Mouse (Mus musculus) adrenal gland, adult 2 months (tissue): Measurements from ENCODE around the gene Prpf40b. TPM values are rescaled to one million over a fixed set of nuclear protein-coding genes. Genes with fewer than 3 reads are reported as not detected.

ENCODE experiments used
- DNase-seq: peaks from one replicate; pipeline ENCODE4 v3.0.0; 2021
- polyA plus RNA-seq: library from polyadenylated mRNA; depleted of rRNA; stranded (reverse); fragments of >200 nt; gene quantifications from 2 replicates; pipeline ENCODE4 v1.2.3, GENCODE M21; 2012
- total RNA-seq, 2 experiments: library from RNA; stranded (reverse); gene quantifications; 2 replicates each; pipeline ENCODE4 v1.2.3; 2021

The Prpf40b gene
- total and polyA plus RNA-seq, 3 experiments = 38.8 to 84.1 (median 41.0) TPM

DNA sequence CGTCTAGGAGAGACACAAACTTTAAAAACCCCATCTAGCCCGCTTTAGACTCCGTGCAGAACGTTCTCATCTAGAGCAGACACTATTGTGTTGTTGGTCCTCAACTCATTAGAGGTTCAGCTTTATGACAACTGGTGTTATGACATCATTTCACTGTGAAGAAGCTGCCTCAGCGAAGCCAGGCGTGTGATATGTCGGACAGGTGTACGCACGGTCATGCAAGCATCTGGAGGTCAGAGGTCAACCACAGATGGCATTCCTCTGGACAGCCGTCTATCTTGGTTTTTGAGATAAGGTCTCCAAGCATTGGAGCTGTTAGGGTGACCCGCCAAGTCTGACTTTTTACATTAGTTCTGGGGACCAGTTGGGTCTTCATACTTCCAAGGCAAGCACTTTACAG lies 4.3 kb upstream of the Prpf40b start:
- no peak for DNase-seq

DNA sequence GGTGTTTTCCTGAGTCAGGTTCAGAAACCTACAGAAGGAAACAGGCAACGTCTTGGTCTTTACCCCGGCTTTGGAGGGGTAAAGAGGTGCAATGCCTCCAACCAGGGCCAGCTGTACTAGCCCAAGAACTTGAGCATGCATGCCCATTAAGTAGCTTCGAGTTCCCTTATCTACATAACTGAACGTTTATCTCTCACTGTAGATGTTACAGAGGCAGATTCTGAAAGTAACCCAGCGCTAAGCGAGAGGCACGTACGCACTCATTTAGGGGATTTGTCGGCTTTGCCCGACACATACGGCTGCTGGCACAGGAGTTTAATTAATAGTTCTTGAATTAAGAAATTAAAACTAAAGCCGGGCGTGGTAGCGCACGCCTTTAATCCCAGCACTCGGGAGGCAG lies 600 bp upstream of the Prpf40b start:
- no peak for DNase-seq

DNA sequence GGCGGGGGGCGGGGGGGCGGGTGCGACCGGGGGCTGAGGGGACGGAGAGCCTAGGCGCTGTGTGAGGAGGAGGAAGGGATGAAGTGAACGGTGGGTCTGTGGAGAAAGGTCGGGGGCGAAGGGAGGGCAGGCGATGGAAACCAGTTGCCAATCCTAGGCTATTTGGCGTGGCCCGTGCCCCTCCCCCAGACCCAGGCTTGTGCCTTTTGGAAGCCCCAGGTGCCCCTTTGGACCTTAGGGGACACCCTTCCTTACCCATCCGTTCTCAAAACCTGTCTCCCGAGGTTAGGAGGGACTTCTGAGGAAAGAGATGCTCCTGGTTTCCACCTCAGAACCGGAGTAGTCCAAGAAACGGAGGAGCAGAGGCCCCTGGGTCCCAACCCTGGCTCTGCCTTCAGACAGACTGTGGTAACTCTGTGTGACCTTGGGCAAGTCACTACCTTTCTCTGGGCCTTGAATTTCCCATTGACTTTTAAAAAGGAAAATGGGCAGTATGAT lies 646 bp downstream of the Prpf40b start, which contains the start of gene Fam186b:
Gene Fam186b (minus strand): TSS at position 405 of the 498 bp plus-strand sequence.
- DNase-seq = peak; percentile 65

DNA sequence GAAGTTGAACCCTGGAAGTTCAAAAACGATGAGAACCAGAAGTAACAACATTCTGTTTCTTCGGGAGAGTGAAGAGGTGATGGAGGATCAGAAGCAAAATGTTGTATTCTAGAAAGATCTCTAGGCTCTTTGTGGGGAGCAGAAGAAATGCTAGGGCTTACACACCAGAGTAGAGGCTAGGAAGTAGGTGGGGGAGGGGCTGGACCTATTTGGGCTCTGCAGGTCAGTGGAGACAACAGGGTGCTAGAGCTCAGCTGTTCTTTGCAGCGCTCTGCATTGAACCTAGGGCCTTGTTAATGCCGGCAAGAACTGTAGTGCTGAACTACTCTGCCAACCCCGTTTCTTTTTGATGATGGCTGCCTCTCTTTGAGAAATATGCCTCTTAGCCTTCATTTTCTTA lies 1.3 kb downstream of the Prpf40b start:
- DNase-seq = no peak

DNA sequence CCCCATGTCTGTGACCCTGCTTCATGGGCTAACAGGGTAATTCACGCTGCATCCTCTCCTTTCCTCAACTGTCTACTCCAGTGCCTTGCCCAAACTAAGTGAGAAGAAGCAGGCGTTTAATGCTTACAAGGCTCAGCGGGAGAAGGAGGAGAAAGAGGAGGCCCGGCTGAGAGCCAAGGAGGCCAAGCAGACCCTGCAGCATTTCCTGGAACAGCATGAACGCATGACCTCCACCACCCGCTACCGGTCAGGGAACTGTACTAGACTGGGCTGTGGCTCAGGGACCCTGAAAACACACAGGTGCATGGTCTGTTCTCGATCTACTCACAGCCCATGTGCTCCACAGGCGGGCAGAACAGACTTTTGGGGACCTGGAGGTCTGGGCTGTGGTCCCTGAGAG lies 12.6 kb downstream of the Prpf40b start:
- DNase-seq = no peak

DNA sequence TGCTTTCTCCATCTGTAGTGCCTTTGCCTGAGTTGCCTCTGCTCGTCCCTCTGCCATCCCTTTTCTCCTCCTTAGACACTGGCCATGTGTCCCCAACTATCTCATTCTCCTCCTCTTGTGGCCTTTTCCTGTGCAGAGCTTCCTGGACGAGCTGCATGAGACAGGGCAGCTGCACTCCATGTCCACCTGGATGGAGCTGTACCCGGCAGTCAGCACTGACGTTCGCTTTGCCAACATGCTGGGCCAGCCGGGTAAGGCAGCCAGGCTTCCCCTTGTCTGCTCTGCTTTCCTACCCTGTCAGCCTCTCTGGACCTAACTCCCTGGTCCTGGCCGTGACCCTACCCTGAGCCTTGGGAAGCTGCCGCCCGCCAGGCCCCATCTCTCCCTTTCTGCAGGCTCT lies 14.7 kb downstream of the Prpf40b start:
- no peak for DNase-seq

DNA sequence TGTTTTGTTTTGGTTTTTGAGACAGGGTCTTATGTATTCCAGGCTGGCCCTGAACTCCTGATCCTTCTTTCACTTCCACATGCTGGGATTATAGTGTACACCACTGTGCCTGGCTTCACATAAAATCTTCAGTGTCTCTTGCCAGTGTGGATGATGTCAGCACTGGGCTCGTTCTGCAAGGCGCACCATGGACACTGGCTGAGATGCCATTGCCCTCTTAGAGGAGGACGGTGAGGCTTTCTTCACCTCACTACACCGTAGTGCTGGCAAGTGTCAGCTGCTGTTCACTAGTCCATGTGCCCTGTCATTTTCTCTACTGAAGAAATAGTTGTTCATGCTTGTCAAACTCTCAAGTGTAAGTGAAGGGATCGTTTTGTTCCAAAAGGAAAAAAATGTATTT lies 15.7 kb downstream of the Prpf40b start:
- DNase-seq = no peak

DNA sequence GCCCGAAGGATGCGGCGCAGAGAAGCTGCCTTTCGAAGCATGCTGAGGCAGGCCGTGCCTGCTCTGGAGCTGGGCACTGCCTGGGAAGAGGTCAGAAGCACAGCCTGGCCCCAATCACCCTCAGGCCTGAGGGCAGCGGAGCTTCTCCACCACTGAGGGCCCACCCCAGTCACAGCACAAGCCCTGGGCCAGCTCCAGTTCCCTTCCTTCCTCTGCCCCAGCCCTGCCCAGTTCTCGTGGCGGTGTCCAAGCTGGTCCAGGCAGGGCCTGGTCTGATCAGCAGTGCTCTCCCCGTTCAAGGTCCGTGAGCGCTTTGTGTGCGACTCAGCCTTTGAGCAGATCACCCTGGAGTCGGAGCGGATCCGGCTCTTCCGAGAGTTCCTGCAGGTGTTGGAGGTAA lies 20.0 kb downstream of the Prpf40b start:
- peak; percentile 34 for DNase-seq

DNA sequence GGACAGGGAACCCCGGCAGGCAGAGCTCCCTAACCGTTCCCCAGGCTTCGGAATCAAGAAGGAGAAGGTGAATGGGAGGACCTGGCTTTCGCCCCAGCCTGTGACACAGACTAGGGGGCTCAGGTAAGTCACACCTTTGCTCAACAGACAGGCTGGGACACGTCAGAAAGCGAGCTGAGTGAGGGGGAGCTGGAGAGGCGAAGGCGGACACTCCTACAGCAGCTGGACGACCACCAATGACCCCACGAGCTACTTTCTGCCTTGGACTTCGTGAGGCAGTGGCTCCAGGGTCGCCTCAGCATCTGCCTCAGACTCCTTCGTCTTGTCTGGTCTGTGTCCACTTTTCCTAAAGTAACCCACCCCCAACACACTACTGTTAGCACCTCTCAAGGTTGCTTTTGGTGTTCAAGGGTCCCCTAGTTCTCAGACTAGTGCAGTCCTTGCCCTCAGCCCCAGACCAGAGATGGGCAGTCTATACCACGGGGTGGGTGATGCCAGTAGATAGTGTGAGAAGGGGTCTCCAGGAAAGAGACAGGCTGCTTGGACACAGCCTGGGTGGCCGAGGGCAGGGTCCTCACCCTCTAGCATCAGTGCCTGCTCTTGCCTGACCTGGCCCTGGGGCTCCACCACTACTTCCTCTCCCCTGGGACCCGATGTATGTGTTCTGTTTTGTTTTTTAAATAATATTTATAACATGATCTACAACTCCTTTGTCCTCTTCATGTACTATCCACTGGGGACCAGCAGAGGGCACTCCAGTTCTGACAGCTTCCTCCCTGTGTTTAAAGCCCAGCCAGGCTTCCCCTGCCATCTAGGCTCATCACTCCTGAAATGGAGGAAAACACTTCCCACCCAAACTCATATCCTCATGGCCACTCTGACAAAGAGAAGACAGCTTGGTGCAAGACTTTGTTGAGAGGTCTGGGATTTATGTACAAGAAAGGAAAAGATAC lies 21.7 kb downstream of the Prpf40b start:
- DNase-seq = peak; percentile 71

DNA sequence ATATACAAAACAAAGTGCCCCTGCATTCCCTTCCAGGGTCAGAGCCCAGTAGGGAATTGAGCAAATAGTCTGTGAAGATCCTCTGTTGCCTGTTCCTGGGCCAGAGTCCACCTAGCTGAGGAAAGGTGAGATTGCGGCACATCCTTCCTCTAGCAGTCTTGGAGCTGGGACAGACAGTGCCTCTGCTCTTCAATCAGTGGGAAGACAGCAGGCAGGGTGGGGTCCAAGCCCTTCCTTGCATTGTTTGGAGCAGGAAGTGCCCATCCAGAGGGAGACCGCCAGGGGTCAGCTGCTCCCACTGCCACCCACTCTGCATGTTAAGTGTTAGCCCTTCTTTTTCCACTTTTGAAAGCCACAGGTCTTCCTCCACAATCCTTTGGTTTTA lies 22.4 kb downstream of the Prpf40b start:
- peak; percentile 63 for DNase-seq

DNA sequence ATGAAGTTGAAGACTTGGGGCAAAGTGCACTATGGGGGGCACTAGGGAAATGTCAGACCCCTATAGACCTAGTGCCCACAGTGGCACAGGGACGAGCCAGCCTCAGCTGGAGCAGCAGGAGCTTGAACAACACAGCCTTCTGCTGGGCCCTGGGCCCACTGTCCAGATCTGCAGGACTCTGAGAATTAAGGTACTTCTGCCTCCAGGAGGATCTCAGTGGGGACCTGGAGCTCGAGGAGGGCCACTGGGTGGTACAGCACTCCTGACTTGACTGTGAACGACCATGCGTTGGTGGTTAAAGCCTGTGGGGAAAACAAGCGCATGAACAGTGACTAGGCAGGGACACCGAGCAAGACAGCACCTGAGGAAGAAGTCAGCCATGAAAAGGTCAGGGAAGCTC lies 23.2 kb downstream of the Prpf40b start:
- DNase-seq = no peak

DNA sequence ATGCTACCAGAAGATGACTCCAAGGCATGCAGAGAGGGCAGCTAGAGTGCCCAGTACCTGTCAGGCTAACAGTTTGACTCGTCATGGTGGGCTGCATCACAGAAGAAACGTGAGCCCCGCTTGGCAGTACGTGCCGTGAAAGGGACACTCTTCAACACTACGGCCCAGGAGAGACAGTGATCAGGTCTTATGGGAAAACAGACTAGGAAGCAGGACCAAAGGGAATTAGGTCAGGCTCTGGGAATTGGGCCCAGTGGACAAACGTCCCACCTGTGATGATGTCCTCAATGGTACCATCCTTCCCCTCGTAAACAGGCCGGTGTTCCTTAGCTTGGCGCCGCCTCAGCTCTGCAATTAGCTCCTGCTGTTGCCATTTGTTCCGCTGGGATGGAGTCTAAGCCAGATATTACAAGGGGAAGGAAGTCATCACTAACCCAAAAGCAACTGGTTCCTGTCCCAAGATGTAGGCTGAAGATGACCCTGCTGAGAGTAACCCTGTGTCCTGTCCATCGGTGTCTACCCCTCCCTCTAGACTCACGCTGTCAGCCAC lies 24.0 kb downstream of the Prpf40b start:
- no peak for DNase-seq

DNA sequence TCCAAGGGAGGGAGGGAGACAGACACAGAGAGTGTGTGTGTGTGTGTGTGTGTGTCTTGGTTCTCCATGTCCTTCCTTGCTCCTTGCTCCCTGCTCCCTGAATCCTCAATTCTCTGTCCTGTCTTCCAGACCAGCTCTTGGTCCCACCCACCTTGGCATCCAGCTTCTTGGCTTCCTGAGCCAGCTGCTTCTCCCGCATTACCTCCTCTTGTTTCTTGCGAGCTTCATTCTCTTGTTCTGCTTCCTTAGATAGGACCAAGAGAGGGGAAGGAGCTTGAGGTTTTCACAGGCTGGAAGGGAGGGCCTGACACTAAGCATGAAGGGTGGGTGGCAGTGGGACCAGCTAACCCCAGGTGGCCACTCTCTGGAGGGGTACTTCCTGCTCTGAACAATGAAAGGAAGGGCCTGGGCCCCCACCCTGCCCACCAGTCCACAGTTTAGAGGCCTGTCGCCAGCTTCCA lies 24.6 kb downstream of the Prpf40b start:
- DNase-seq = peak; percentile 28

DNA sequence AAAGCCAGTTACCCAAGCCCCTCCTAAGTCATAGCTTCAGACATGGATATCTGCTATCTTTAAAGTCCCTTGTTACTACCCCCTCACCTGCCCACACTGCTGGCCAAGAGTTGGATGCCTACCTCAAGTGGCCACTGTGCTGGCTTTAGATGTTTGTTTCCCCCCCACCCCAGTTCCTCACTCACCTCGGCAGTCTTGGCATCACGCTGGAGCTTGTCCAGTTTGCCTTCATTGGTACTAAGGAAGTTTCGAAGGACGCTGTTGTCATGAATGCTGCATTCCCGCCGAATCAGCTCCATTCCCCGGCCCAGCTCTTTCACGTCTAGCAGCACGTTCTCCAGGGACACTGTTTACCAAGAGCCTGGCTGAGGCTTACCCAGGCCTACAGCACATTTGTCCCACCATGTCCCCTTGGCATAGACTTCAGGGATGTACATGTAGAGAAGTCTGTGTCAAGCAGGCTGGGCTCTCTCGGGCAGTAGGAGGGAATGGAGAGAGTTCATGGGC lies 25.3 kb downstream of the Prpf40b start:
- no peak for DNase-seq

DNA sequence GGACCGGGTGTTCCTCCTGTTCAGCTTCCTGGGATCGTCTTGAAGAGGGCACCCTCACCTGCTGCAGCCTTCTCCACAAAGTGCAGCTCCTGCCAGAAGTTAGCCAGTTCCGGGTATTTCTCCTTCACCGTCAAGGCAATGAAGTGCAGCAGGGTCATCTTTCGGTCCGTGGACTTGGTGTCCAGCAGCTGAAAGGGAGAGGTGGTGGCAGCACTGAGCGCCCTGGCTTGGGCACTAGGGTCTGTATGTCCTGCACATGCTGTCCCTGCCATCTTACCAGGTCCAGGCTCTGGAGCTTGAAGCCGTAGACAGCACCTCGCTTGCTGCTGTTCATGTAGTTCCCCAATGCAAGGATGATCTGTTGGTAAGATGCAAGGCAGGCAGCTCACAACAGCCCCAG lies 26.1 kb downstream of the Prpf40b start:
- DNase-seq = no peak

DNA sequence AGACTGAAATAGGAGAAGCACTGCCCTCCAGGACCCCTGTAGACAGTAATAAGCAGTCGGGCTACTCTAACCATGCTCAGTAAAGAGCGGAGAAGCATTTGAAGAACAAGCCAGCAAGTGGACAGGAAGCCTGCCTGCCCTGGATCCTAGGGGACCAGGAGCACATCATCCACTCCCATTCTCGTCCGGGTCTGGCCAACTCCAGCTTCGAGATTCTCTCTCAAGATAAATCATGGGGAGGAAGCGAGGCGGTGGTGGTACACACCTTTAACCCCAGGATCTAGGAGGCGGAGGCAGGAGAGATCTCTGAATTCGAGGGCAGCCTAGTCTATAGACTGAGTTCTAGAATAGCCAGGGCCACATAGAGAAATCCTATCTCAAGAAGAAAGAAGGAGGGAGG lies 29.3 kb downstream of the Prpf40b start:
- DNase-seq = no peak

DNA sequence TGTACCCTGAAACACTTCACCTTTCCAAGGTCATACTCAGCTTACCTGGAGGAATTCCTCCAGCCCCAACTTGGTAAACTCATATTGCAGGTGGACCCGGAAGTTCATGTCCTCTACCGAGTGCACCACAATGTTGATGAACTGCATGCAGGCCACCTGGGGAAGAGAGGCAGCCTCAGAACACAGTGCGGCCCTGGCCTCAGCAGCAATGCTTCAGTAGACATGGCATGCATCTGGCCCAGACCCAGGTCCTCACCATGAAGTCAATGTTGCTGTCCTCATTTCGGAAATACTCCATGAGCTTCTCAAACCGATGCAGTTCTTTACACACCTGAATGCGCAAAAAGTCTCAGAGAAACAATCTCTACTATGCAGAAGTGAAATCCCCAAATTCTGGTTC lies 30.7 kb downstream of the Prpf40b start:
- DNase-seq = no peak

DNA sequence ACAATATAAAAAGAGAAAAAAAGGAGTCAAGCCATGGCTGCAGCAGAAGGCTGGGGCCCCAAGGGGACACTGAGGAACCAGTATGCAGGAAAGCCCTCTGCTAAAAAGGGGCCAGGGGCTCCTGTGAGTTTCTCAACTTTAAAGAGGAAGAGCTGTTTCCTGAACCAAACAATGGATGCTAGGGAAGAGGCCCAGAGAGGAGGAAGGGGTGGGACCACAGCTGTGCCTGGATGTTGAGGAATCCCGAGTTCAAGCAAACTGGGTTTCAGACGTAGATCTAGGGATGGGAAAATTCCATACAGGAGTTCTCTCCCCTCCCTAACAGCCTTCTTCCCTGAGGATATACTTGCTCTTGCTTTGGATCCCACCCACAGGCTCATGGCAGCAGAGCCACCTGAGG lies 31.5 kb downstream of the Prpf40b start:
- peak; percentile 35 for DNase-seq

DNA sequence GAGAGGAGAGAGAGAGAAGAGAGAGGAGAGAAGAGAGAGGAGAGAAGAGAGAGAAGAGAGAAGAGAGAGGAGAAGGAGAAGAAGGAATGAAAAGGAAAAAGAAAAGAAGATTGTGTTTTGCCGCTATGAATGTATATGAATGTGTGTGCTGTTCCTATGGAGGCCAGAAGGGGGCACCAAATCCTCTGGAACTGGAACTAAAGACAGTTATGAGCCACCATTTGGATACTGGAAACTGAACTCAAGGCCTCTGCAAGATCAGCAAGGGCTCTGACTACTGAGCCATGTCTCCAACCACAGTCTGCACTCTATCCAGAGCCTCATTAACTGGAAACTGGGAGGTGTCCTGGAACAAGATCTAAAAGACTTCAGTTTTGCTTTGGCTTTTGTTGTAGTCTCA lies 32.1 kb downstream of the Prpf40b start:
- DNase-seq = no peak

DNA sequence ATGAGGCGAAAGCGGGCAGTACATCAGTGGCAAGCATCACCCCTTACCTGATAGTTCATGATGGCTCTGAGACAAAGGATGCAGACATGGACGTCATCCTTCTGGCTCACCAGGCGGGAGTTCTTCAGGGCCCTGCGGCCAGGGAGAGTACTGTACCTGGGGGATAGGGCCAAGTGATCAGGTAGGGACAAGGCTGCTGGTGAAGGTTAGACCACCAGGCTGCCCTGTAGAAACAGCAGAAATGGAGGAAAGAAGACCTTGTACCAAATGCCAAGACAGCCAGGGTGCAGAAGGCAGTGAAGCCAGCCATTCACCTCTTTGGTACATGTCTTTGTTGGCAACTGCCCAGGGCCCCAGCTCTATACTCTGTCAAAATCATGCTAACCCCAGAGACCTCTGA lies 33.1 kb downstream of the Prpf40b start:
- DNase-seq = no peak

DNA sequence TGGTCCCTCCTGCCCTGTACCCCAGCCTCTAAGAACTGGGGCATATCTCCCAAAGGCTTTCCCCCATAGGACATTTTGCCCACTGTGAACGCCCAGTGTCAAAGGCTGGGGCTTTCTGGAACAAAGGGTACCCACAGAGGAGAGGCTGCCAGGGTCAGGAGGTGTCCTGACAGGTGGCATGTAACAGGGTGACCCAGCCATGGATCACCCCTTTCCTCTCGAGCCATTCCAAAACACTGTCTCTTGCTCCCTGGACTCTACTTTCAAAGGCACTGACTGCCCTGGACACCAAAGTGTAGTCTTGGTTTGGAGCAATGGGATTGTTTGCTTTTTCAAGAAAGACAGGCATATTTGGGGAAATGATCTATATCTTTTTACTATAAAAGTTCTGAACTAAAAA lies 35.4 kb downstream of the Prpf40b start:
- DNase-seq = no peak

DNA sequence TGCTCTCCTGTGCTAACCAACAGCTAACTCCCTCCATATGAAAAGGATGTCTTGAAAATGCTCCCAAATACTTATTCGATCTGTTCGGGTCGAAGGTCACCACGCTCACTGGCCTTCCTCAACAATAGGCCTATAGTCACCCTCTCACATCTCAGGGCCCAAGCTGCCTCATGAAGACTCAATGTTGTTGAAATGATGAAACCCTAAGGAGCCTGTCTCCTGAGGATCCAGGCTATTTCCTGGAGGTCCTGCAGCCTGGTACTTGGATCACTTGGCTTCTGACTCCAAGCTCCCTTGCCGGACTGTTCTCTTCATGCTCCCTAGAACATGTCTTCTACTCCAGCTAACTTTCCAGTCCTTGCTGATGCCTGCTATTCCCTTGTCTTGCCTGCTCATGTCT lies 36.5 kb downstream of the Prpf40b start:
- DNase-seq = no peak

DNA sequence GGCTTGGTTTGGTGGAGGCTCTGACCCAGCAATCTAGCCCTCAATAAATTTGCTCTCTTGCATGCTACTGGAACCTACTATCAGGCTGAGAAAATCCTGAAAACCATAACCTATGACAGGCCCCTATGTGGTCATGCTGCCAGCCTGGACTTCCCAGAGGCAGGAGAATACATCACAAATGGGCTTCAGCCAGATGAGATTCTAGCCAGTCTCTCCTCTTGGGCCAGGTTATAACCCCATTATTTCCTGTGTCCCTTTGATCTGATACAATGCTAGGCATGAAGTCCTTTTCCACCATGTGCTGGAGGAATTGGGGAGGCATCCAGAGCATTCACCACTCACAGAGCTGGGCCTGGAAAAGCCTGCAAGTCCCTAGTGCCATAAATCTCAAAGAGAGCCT lies 37.2 kb downstream of the Prpf40b start:
- DNase-seq = no peak
